Mouse (Mus musculus) liver, embryonic 15.5 days (tissue): ENCODE data around the gene Naaladl1. TPM values are rescaled to one million over a fixed set of nuclear protein-coding genes. Genes with fewer than 3 reads are reported as not detected.

Source experiments
- ATAC-seq: fragments of 200-750 bp; cut with Nextera tagmentation; 2 replicates; pipeline ENCODE4 v1.8.0; 2017; ENCODE audit warnings: moderate number of reproducible peaks, mild to moderate bottlenecking, moderate library complexity; ENCODE audit not compliant: insufficient read depth
- H3K27ac ChIP-seq: fragments of 300-500 bp; sonication (generic); replicated peaks from 2 replicates; pipeline ENCODE4 v1.5.1; 2015; ENCODE audit warnings: mild to moderate bottlenecking, inconsistent platforms
- H3K27me3 ChIP-seq: fragments of 300-500 bp; sonication (generic); 2 replicates; pipeline ENCODE4 v1.6.1; 2015; ENCODE audit warnings: mild to moderate bottlenecking, inconsistent platforms
- H3K36me3 ChIP-seq: fragments of 300-500 bp; sonication (generic); replicated peaks from 2 replicates; pipeline ENCODE4 v1.6.1; 2015; ENCODE audit warnings: moderate library complexity, mild to moderate bottlenecking, inconsistent platforms
- H3K4me1 ChIP-seq: fragments of 300-500 bp; sonication (generic); replicated peaks from 2 replicates; pipeline ENCODE4 v1.6.1; 2015; ENCODE audit warnings: inconsistent platforms
- H3K4me2 ChIP-seq: fragments of 300-500 bp; sonication (generic); 2 replicates; pipeline ENCODE4 v1.6.1; 2015; ENCODE audit warnings: moderate library complexity, mild to moderate bottlenecking, inconsistent platforms
- H3K4me3 ChIP-seq: fragments of 300-500 bp; sonication (generic); replicated peaks from 2 replicates; pipeline ENCODE4 v1.5.1; 2015; ENCODE audit warnings: mild to moderate bottlenecking, inconsistent platforms
- H3K9ac ChIP-seq: fragments of 300-500 bp; sonication (generic); 2 replicates; pipeline ENCODE4 v1.6.1; 2015; ENCODE audit warnings: moderate library complexity, mild to moderate bottlenecking, inconsistent platforms
- H3K9me3 ChIP-seq: fragments of 300-500 bp; sonication (generic); replicated peaks from 2 replicates; pipeline ENCODE4 v1.6.1; 2016; ENCODE audit warnings: inconsistent platforms
- WGBS: fragments of 180-500 bp; shearing (Covaris S2); methylation state at CpG from one replicate; pipeline ENCODE4 v1.1.7; 2015; ENCODE audit warnings: mixed read lengths; ENCODE audit not compliant: insufficient replicate concordance; 5-methylcytosine and 5-hydroxymethylcytosine counted together
- polyA plus RNA-seq: library from polyadenylated mRNA; unstranded; fragments of >200 nt; fragmentation: Nextera tagmentation; extraction: Ambion mirVana; gene quantifications from 2 replicates; pipeline ENCODE4 v1.2.1, GENCODE M21; 2015

The Naaladl1 gene
- 3.5 and 3.7 TPM in 2 replicates for polyA plus RNA-seq

DNA sequence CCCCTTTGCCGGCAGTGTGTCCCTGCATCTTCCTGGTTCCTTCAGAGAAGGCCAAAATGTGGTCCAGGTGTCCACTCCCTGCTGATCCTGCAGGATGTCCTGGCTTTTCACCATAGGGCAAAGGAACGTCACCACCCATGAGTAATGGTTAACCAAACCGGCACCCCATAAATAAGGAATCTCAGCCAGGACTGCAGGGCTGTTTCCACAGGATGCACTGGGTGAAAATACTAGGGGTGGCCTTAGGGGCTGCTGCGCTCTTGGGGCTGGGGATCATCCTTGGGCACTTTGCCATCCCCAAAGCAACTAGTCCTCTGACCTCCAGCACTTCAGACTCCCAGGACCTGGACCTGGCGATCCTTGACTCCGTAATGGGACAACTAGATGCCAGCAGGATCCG is at the start of gene Naaladl1:
TSS of gene Naaladl1 (plus strand) at position 197 of the 400 bp plus-strand sequence.
- H3K9ac ChIP-seq = 0 out of 2 replicates have a peak within 1 kb of the TSS, but pooled peaks have one; percentile 15
- H3K27me3 ChIP-seq = no peaks in the 10 kb centered on the region
- WGBS = 83% methylated on average over 7 of the region's 7 CpGs
- H3K4me2 ChIP-seq = peak within 1 kb of the TSS; percentile 18
- H3K9me3 ChIP-seq = no peaks in the 10 kb centered on the region
- no peaks in the 10 kb centered on the region for H3K36me3 ChIP-seq
- no peak within 1 kb of the TSS for H3K4me3 ChIP-seq
- ATAC-seq = no peak
- no peak within 1 kb of the TSS for H3K27ac ChIP-seq
- H3K4me1 ChIP-seq = peaks cover 50% of the 10 kb centered on the region

DNA sequence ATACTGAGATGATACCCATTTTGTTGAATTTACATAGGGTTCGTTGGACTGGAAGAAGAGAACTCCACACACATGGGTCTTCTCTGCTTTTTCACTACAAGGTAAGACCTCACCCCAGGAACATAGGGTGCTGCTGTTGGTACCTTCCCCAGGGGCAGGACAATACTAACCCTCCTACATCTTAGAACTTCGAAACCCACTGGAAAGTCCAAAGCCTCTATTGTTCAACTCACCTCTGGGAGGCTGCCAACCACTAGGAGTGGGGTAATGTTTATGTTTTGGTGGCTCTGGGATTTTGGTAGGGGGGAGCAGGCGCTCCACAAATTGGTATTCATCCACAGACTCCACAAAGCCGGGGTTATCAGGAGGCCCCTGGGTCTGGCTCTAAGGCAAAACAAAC is 48.9 kb upstream of the Naaladl1 start:
- H3K9me3 ChIP-seq = no peaks in the 10 kb centered on the region
- WGBS = 46% methylated on average over 4 of the region's 4 CpGs
- peak overlapping the region; percentile 70 for H3K27ac ChIP-seq
- H3K4me1 ChIP-seq = peaks cover 47% of the 10 kb centered on the region
- peak overlapping the region; percentile 81 for H3K4me3 ChIP-seq
- H3K4me2 ChIP-seq = peak overlapping the region; percentile 83
- no peaks in the 10 kb centered on the region for H3K27me3 ChIP-seq
- ATAC-seq = no peak
- peaks cover 62% of the 10 kb centered on the region for H3K36me3 ChIP-seq
- H3K9ac ChIP-seq = peak overlapping the region; percentile 88

- WGBS = under 1% methylated on average over 63 of the region's 63 CpGs
Measured at GRCm38 (mm10) chr19:6057313-6058096, 48.1 kb upstream of the Naaladl1 start, which contains the start of the genes Mrpl49 and Fau. Gene Mrpl49 (minus strand): TSS chr19:6057785. Gene Fau (plus strand): TSS chr19:6057844.

DNA sequence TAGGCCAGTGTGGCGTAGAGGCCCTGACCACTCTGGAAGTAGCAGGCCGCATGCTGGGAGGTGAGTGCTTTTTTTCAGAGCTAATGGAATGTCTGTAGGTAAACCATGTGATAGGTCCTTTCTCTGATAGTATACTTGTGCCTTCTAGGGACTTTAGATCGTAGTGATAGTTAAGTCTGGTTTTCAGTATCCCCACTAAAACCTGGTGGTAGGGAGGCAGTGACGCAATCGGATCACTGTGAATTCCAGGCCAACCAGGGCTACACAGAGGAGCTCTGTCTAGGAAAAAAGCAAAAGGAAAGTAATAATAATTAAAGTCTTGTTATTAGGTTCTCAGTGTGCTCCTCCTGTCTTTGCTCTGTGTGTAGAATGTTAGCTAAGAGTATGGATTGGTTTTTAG is 47.1 kb upstream of the Naaladl1 start:
- peak overlapping the region; percentile 78 for H3K27ac ChIP-seq
- H3K4me1 ChIP-seq = peaks cover 61% of the 10 kb centered on the region
- H3K9ac ChIP-seq = peak overlapping the region; percentile 86
- peak overlapping the region; percentile 81 for H3K4me3 ChIP-seq
- ATAC-seq = no peak
- H3K4me2 ChIP-seq = peak overlapping the region; percentile 76
- no peaks in the 10 kb centered on the region for H3K9me3 ChIP-seq
- no peaks in the 10 kb centered on the region for H3K27me3 ChIP-seq
- peaks cover 44% of the 10 kb centered on the region for H3K36me3 ChIP-seq
- 20% methylated on average over 5 of the region's 5 CpGs for WGBS

More at GRCm38 (mm10) chr19:6057313-6058096, 48.1 kb upstream of the Naaladl1 start, which contains the start of the genes Mrpl49 and Fau:
- Histone ChIP-seq H3K9me3 (no peaks in the 10 kb centered on the region), H3K4me1 (peaks cover 55% of the 10 kb centered on the region), H3K36me3 (peaks cover 54% of the 10 kb centered on the region), H3K27me3 (no peaks in the 10 kb centered on the region), H3K4me3 (peak within 1 kb of the TSS; percentile 81), H3K9ac (peak within 1 kb of the TSS; percentile 88), H3K4me2 (peak within 1 kb of the TSS; percentile 83), H3K27ac (peak within 1 kb of the TSS; percentile 78)
- peak; percentile 77 for ATAC-seq

GRCm38 (mm10) chr19:6058966-6059365 is 46.6 kb upstream of the Naaladl1 start:
- WGBS = 61% methylated on average over 5 of the region's 5 CpGs
- H3K4me1 ChIP-seq = peaks cover 64% of the 10 kb centered on the region

DNA sequence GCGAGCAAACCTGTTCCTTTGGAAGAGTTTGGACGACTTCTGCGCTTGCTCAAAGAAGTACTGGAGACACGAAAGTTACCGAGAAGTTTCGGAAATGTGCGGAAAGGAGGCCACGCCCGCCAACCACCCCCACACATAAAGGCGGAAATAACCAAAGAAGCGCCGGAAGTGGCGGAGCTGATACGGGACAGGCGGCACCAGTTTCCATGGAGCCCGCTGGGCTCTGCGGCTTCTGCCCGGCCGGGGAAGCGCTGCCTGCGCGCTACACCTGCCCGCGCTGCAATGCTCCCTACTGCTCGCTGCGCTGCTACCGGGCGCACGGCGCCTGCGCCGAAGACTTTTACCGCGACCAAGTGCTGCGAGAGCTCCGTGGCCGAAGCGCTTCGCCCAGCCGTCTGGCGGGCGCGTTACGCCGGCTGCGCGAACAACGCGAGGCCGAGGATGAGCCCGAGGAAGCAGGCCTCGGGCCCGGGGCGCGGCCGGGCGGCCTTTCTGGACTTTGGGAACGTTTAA is 44.5 kb upstream of the Naaladl1 start, which contains the start of gene Znhit2:
TSS of gene Znhit2 (plus strand) at position 172 of the 513 bp plus-strand sequence.
- Histone ChIP-seq H3K27ac (peak within 1 kb of the TSS; percentile 98), H3K36me3 (peaks cover 21% of the 10 kb centered on the region), H3K4me2 (peak within 1 kb of the TSS; percentile 100), H3K27me3 (no peaks in the 10 kb centered on the region), H3K4me1 (peaks cover 68% of the 10 kb centered on the region), H3K9me3 (no peaks in the 10 kb centered on the region), H3K4me3 (peak within 1 kb of the TSS; percentile 89), H3K9ac (peak within 1 kb of the TSS; percentile 91)
- WGBS = under 1% methylated on average over 58 of the region's 58 CpGs
- ATAC-seq = peak; percentile 66

More at GRCm38 (mm10) chr19:6058966-6059365, 46.6 kb upstream of the Naaladl1 start:
- Histone ChIP-seq H3K9ac (peak overlapping the region; percentile 86), H3K27me3 (no peaks in the 10 kb centered on the region), H3K4me2 (peak overlapping the region; percentile 76), H3K4me3 (peak overlapping the region; percentile 81), H3K27ac (peak overlapping the region; percentile 78), H3K9me3 (no peaks in the 10 kb centered on the region), H3K36me3 (peaks cover 39% of the 10 kb centered on the region)
- no peak for ATAC-seq

DNA sequence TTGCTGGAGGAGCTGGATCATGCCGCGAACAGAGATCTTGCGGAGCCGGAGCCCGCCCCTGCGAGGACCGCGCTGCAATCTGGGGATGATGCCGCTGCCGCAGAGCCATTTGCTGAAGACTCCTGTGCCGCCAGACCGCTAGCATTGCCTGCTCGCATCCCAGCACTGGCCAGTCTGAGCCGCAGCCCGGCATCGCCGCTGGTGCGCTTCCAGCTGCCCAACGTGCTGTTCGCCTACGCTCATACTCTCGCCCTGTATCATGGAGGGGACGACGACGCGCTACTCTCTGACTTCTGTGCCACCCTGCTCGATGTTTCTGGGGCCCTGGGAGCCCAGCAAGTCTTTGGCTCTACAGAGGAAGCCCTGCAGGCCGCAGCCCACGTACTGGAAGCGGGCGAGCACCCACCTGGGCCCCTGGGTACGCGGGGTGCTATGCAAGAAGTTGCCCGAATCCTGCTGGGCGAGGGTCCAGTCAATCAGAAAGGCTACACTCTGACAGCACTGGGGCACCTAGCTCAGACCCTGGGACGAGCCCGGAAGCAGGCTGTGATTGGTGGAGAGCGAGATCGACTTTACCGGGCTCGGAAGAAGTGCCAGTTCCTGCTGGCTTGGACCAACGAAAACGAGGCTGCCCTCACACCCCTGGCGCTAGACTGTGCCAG is 43.8 kb upstream of the Naaladl1 start:
- H3K4me3 ChIP-seq = peak overlapping the region; percentile 89
- no peaks in the 10 kb centered on the region for H3K27me3 ChIP-seq
- under 1% methylated on average over 44 of the region's 44 CpGs for WGBS
- ATAC-seq = peak; percentile 6; the same call in 1 of the 2 replicates
- peaks cover 21% of the 10 kb centered on the region for H3K36me3 ChIP-seq
- peaks cover 68% of the 10 kb centered on the region for H3K4me1 ChIP-seq
- peak overlapping the region; percentile 98 for H3K27ac ChIP-seq
- H3K9ac ChIP-seq = peak overlapping the region; percentile 91
- no peaks in the 10 kb centered on the region for H3K9me3 ChIP-seq
- peak overlapping the region; percentile 100 for H3K4me2 ChIP-seq

- Histone ChIP-seq H3K9ac (peak overlapping the region; percentile 91), H3K4me3 (peak overlapping the region; percentile 89), H3K27me3 (no peaks in the 10 kb centered on the region), H3K9me3 (no peaks in the 10 kb centered on the region), H3K4me2 (peak overlapping the region; percentile 100), H3K36me3 (peaks cover 21% of the 10 kb centered on the region), H3K27ac (peak overlapping the region; percentile 98), H3K4me1 (peaks cover 71% of the 10 kb centered on the region)
- WGBS = 45% methylated on average over 5 of the region's 5 CpGs
- ATAC-seq = no peak
Measured at GRCm38 (mm10) chr19:6062418-6062817, 43.2 kb upstream of the Naaladl1 start.

DNA sequence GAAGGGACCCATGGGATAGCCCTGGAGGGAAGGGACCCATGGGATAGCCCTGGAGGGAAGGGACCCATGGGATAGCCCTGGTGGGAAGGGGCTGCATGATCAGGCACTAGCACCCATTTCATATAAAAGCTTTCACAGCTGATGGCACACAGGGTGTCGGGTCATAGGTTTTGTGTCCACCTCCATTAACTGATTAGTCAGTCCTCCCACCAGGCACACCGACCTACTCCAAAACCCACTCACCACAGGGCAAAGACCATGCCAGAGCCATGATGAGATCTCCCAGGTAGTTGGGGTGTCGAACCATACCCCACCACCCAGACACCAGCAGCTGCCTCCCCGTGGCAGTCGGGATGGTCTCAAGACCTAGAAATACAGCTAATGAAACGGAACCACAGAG is 42.5 kb upstream of the Naaladl1 start:
- Histone ChIP-seq H3K9me3 (no peaks in the 10 kb centered on the region), H3K27me3 (no peaks in the 10 kb centered on the region), H3K4me2 (peak overlapping the region; percentile 100), H3K9ac (peak overlapping the region; percentile 91), H3K4me1 (peaks cover 77% of the 10 kb centered on the region), H3K36me3 (peaks cover 21% of the 10 kb centered on the region), H3K4me3 (peak overlapping the region; percentile 89; the same call in 1 of the 2 replicates), H3K27ac (peak overlapping the region; percentile 98)
- ATAC-seq = no peak
- WGBS = 83% methylated on average over 6 of the region's 6 CpGs

DNA sequence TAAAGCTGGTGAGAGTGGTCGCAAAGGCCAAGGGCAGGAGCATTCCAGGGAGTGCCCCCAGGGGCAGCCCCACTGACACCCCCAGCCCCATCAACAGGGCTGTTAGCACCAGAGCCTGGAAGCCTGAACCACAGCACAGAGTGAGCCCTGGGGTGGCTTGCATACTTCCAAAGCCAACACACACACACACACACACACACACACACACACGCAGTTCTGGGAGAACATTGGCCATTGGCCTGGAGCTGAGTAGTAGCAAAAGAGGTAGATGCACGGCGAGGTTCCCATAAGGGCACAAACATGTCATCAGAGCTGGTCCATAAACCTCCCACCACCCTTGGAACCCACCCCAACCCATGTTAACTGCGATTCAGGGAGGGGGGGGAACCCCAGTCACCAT is 39.0 kb upstream of the Naaladl1 start:
- no peak for ATAC-seq
- Histone ChIP-seq H3K4me2 (peak overlapping the region; percentile 98), H3K27ac (peak overlapping the region; percentile 82), H3K9me3 (no peaks in the 10 kb centered on the region), H3K4me1 (peaks cover 60% of the 10 kb centered on the region), H3K4me3 (peak overlapping the region; percentile 60), H3K36me3 (peaks cover 28% of the 10 kb centered on the region), H3K9ac (peak overlapping the region; percentile 60), H3K27me3 (no peaks in the 10 kb centered on the region)
- 38% methylated on average over 5 of the region's 5 CpGs for WGBS
